Mouse (Mus musculus): Measurements from ENCODE around the gene Hbp1.

Hbp1 gene

DNA sequence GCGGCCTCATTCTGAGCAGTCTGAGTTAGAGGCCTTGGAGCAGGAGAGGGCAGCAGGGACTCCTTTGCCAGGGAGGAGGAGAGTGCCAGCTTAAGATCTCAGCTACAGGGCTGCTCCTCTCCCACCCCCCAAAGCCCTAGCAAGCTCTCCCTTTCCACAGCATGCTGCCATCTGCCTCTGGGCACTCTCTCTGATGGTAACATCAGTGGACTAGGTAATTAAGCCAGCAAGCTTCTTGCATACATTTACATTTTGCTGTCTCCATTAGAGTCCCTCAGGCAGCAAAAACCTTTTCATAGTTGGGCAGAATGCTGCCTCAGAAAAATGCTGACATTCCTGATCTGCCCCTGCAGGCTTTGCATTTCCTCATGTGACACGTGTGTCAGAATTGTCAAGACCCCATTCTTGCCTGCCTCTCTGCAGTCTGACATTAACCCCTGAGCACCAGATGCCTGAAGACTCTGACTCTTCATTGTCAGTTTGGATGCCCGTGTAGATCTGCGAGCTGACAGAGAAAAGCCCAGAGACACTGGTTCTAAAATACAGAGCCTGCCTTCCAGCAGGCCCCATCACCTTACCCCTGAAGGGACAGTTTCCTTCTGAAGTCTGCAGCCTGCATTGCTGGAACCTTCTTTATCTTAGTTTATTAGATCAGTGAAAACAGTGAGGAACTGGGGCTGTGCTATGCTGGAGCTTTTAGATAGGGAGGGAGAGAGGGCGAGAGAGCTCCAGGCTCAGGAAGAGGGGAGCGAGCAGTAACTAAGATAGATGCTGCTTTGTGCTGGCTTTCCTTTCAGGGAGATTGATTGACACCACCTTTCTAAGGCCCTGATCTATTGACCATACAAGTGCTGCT, 44.4 kb downstream of the Hbp1 start:
- no peak for DNase-seq (ENCODE audit: low spot score)

DNA sequence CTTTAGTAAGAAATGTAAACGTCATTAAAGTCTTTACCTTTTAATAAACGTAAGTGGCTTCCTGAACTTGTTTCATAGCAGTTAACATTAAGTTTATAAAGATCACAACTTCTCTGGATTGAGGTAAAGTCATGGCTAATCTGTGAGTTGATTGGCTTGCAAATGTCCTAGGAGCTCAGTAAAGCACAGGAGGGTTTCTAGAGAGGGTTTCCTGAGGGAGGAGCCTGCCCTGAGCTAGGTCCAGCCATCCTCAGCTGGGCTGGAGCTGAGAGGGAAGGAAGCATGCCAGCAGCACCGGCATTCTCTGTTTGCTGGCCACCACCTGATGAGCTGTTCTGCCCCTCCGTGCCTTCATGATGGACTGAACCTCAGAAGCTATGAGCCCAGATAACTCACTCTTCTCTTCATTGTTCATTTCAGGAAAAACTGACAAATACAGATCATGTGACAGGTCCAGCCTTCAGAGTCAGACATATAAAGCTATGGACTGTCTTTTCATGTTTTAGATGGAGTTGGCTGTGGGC, 49.9 kb downstream of the Hbp1 start:
- DNase-seq (ENCODE audit: low spot score), result no peak

DNA sequence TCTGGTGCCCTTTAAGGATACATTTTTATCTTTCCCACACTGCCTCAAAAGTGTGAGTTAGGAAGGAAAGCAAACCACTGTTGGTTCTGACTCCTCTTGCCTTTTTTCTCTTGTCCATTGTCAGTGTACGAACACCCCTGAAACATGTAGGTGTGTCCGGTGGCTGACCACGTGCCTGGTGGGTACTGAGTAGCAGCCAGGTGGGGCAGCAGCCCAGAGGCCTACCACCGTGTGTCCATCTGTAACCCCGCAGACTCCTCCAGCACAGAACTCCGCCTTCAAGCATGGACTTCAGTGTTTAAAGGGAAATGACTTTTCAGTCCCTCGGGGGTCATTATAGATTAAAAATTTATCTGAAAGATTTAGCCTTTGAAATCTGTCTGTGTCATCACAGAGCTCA, 52.9 kb downstream of the Hbp1 start:
- DNase-seq (ENCODE audit: low spot score), result no peak

DNA sequence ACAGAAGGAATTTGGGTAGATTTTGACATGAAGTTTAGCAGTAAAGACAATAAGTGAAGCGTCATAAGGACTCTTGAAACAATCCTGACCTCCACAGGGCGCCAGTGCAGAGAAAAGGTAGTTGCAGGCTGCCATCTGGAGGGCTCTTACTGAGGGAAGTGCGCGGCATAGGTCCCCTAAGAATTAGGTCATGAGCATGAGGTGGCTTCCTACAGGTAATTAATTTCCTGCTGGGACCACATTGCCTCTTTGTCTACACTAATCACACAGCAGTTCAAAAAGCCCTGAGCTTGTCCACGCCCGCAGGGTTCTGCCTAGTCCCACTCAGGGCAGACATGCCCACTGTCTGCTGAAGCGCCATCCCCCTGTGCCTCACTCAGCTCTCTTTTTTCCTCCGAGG, 53.3 kb downstream of the Hbp1 start:
- DNase-seq (ENCODE audit: low spot score), result no peak

DNA sequence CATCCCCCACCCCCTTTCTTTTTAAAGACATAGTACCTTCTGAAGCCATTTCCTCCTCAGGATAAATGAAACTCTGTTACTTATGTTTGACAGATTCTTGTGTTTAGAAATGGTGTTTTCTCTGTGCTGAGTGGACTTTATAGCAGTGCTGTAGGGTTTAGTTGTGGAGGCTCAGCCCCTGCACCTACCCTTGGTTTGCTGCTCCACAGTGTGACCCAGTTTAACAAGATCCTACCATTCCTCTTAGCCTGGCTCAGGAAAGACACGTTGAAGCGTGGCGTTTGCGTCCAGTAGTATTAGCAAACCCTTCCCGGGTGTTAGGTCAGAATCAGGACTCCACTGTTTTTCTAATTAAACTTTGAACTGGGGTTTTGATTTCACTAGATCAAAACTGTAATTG, 54.0 kb downstream of the Hbp1 start:
- no peak for DNase-seq (ENCODE audit: low spot score)

DNA sequence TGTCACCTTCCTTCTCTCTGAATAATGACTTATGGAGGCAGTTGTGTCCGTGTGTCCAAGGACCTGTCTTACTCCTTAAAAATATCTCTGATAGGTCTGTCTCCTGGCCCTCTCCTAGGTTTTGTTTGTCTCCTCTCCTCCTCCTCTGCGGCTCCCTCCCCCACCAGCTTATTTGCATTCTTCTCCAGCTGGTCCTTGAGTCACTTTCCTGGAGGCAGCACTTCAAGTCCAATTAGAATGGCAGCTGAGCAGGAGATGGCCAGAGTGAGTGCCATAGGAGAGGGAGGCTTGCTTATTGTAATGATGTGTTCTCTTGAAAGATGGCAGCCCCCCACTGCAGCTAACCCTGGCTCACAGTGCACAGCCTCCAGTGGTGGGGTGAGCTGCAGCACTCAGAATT, 54.4 kb downstream of the Hbp1 start:
- no peak for DNase-seq (ENCODE audit: low spot score)

DNA sequence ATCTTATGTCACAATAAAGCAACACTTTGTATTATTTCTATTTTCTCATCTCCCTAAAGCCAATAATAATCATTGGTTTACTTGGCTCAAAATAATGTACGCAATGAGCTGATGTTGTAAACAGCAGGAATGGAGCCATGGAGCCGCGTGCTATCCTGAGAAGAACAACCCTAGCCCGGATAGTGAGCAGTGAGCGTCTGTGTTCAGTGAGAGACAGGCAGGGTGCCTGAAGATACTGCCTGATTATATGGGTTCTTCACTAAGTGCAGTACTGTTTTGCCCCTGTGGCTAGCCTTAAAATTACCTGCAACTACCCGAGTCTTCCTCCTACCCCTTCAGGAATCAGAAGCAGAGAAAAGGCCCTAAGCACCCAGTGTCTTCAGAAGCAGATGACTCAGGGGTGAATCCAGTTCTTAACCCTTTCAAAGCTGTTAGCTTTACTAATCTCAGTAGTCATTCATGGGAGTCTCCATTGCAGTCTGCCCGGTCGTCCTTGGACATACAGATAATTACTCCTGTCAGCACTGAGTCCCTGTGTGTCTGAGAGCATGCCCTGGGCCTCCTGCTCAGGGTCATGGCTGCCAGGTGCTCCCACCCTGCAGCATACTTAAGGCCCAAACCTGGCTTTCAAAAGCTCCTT, 55.1 kb downstream of the Hbp1 start:
- DNase-seq (ENCODE audit: low spot score), result no peak

DNA sequence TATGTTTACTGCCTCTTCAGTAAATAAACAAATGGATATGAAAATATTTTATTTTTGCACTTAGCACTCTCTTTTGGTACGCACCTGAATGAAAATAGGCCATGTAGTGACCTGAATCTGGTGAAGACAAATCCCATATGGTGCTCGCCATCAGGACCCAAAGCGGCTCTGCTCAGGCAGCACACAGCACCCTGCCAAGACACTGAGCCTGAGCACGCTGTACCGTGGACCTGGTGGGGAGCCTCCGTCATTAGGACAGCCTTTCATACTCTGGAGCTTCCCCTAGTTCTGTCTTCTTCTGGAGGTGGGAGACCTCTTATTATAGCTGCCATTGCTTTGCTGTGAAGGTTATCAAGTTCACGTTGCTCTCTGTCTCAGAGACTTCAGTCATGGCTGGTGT, 57.6 kb downstream of the Hbp1 start:
- DNase-seq (ENCODE audit: low spot score), result no peak

DNA sequence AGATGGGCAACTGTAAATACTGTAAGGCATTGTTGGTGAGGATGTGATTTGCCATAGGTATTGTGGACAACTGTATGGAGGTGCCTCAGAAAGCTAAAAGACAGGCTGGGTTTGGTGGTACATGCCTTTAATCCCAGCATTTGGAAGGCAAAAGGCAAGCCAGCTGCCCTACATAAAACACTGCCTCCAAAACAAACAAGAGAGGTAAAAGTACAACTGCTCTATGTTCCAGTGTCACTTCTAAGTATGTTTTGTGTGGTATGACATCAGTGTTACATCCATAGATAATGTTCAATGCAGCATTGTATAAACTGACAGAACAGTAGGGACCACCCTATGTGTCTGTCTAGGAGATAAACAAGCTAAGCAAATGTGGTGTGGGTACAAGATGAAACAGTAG, 58.3 kb downstream of the Hbp1 start:
- no peak for DNase-seq (ENCODE audit: low spot score)

DNA sequence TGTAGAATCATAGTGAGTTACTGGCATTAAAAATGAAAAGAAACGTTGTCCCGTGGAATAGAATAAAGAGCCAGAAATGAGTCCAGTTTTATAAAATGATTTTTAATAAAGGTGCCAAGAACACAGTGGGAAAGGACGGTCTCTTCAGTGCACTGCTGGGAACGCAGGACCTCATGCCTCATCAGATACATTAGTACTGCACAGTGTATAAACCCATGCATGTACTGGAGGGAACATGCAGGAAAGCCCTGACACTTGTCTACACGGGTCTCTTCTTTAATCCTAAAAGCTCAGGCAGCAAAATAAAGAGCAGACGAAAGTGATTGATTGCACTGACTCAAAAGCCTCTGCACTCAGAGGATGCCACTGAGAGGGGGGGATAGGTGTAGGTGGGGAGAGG, 59.6 kb downstream of the Hbp1 start:
- no peak for DNase-seq (ENCODE audit: low spot score)

DNA sequence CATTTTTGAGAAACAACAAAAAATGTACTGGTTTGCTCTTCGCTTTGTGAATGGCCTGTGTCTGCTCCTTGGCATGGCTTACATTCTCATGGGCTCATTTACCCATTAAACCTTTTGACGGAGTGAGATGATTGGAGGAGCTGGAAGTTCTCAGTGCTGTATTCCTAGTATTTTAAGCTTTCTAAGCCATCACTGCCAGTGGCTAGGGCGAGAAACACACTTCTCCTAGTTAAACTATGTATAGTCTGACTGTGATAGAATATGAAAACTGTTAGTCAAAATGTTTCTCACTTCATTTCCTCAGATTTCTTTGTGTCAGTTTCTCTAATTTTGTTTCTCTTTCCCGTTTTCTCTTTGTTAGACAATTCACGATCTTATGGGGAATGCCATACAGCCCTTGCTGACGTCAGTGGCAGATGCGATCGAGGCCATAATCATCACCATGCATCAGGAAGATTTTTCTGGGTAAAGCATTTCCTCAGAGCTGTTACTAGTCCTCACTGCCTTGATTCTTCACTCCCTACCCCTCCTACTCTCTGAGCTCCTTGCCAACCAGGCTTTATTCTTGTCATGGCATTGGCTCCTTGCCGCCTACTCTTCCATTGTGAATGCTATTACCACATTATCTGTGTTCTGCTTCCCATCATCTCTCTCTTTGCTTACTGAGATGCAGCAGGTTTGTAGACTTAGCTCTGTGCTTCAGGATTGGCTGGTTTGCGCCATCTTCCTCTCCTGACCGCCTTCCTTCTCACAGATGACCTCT, 64.3 kb downstream of the Hbp1 start:
- DNase-seq (ENCODE audit: low spot score), result no peak

DNA sequence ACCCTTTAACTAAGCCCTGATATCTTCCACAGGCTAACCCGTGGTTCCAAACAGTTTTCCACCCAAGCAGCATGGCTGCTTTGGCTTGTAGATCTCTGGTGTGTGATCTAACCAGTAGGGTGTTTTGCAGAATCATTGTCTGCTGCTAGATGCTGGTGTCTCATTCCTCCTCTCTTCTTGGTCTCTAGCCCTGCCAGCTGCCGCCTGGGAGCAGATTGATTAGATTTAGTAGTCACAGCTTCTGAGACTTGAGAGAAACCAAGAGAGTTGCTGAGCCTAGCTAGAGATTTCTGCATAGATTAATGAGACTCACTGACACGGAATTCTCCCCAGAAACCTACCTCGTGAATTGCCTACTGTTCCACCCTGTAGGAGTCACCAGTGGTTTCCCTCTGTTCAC, 65.3 kb downstream of the Hbp1 start:
- no peak for DNase-seq (ENCODE audit: low spot score)

DNA sequence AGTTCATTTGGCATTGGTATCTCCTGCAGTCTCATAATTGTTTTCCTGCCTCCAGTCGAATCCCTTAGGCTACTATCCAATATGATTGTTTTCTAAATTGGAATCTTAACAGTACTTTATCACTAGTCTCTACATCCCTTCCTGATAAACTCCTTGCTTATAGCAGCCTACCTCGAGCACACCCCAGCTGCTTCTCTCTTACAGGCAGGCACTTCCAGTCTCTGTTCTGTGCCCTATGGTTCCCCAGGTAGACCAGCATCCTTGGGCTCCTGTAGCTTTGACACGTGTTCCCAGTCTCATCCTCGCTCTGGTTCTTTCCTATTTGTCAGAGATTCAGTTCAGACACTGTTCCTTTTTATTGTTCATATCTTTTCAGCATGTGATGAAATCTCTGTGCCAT, 66.0 kb downstream of the Hbp1 start:
- DNase-seq (ENCODE audit: low spot score), result no peak

DNA sequence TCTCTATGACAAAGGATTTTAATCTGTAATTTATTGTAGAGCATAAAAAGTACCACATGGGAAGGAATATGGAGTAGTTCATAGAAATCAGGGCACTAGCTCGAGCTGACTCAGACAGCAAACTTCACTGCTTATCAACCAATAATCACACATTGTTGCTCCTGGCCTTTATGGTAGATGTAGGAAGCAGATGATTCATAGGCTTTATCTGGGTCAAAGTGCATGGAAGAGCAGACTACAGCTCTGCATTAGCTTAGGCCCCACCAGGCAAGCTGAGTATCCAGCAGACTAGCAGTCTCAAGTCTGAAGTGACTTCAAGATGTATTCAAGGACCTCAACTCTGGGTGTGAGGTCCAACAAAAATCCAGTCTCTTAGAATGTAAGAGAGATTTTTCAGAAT, 67.6 kb downstream of the Hbp1 start:
- no peak for DNase-seq (ENCODE audit: low spot score)

DNA sequence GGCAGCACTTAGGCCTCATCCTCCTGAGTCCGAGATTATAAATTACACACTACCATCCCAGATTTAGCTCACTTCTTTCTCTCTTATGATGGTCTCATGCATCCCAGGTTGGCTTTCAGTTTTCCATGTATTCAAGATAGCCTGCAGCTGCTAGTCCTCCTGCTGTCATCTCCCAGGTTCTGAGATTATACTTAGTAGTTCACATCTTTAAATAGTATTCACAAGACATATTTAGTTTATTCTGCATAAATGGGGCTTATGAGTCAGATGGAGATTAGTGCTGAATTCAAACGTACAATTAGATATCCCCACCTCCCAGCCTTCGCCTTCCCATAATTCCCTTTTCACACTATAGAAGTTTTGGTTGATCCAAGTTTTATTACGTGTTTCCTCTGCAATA, 73.6 kb downstream of the Hbp1 start:
- DNase-seq (ENCODE audit: low spot score), result no peak

Measured in ovary, postnatal 36 days (tissue).